Mouse (Mus musculus) embryo, embryonic 11 days (tissue): Measurements from ENCODE around the gene Col9a2.

Experiments
- DNase-seq: peaks from one replicate; pipeline ENCODE4 v3.0.0-alpha.2; 2015

The Col9a2 gene

DNA sequence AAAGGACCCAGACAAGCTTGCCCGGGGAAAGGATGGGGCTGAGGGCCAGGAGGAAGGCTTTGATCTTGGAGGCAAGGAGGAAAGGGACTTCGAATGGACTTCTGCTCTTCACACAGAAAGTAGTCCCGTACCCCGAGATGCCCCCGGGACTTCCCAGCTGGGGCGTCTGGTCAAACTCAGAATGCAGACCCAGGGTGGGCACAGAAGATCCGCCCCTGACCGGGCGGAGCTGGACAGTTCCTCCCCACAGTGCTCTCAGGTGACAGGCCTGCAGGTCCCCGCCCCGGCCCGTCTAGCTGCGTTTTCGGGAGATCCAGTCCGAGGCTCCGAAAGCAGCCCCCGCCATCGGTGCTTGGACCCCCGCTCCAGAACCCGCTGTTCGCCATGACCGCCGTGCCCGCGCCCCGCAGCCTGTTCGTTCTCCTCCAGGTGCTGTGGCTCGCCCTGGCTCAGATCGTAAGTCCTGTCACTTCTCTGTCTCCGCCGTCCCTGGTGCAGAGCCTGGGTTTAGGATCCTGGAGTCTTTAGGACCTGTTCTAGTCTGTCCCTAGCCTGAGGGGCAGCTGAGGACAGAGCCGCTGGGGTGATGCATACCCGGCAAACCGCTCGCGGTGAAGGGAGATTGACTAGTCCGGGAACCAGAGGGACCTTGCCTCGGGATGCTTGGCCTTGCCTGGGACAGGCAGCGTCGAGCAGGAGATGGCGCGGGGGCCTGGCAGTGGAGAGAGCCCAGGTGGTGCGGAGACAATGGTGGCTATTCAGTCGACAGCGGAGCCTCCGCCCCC lies at the start of gene Col9a2:
Col9a2 (plus strand) TSS at position 55 of the 785 bp plus-strand sequence.
- DNase-seq: peak; percentile 57

DNA sequence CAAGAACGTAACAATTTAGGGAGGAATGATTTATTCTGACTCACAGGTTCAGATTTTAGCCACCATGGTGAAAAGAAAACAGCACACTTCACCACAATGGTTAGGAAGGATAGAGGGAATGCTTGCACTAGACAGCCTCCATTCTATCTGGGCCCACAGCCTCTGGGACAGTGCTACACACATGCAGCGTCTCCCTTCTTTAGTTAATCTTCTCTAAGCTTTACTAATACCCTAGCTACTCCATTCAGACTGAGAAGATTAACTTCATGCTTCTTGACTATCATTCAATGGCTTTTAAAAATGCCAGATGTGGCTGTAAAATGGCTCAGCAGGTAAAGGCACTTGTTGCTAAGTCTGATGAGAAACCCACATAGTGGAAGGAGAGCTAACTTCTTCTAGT lies 46.9 kb upstream of the Col9a2 start:
- DNase-seq: no peak

DNA sequence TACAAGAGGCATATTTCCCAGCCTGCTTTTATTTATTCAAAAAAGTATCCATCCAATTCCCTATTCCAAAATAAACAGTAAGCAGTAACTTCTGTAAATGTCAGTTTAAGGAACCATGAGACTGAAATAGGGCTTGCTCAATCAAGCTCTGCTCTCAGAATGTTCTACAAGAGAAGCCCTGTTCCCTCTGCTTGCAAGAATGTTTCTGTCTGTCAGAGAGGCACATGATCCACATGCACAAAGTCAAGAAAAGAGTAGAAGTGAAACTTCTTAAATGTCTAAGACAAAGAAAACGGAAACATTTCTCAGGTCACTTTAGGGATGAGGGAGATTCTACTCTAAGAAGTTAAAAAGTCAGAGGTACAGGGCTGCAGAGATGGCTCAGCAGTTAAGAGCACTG lies 46.2 kb upstream of the Col9a2 start:
- DNase-seq: no peak

DNA sequence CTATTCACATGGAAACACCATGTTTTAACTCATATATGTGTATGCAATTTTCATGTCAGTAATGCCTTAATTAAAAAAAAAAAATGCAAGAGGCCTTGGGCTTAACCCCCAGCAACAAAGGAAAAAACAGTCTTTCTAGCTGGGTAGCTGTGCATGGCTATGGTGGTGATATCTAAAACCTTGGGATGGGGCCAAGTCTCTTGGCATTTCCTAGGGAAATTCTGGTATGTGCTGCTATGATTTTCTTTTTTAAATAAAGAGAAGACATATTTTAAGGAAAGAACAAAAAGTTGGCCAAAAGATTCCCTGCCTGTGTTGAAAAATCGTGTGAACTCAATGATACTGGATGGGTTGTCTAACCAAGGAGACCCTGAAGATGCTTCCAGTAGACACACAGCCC lies 43.3 kb upstream of the Col9a2 start:
- DNase-seq: no peak

DNA sequence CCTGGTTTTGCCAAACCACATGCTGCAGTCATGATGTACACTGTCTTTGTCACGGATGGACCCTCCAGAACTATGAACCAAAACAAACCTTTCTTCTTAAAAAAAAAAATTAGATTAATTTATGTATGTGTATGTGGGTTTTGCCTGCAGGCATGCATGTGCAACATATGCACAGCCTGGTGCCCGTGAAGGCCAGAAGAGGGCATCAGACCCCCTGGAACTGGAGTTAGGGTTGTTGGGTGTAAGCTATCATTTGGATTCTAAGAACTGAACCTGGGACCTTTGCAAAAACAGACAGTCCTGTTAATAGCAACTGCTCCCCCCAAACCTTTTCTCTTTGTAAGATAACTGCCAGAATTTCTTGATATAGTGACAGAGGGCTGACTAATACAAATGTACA lies 38.1 kb upstream of the Col9a2 start:
- DNase-seq: no peak

DNA sequence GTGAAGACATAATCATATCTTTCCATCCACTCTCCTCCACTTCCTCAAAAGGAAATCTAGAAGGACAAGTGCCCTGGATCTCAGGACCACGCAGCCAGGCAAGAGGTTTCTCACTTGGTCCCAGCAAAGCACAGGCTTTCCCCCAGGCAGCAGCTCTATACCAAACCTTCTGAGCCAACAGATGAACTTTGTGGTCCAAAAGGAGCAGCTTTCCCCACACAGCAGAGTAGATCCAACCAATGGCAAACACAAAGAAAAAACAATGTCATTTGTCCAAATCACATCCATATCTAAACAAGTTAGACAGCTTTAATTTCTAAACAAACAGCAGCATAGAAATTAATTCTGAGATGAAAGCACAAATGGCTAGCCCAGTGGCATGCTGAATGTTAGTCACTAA lies 37.5 kb upstream of the Col9a2 start:
- no peak for DNase-seq

DNA sequence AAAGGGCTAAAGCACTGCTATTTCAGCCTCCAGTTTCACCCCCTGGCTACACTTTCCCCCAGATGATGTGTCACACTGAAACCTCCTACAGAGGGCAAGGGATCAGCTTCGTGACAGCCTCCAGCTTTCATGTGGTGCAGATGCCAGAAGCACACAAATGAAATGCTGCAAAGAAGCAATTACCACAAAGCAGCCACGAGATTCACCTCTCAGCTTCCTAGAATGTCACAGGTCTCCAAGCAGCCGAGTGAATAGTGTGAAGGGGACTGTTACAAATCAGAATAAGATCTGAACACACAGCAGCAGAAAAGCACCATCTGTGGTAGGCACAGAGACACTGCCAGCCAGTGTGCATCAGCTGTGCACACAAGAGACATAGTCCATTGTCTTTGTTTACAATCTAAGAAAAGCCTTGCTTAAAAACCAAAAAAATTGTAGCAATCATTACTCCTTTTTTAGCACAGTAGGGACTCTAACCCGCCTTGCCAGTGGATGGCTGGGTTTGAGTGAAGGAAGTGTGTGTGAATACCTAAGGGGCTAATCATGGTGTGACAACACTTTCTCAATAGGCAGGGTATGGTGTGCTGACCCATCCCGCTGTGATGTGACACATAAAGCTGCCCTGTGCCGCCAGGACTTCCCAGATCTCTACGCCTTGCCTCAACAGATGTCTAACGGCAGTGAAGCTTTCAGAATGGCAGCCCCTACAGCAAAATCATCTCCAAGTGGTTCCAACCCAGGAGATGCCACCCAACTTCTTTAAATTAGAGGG lies 36.6 kb upstream of the Col9a2 start:
- DNase-seq: peak; percentile 49

DNA sequence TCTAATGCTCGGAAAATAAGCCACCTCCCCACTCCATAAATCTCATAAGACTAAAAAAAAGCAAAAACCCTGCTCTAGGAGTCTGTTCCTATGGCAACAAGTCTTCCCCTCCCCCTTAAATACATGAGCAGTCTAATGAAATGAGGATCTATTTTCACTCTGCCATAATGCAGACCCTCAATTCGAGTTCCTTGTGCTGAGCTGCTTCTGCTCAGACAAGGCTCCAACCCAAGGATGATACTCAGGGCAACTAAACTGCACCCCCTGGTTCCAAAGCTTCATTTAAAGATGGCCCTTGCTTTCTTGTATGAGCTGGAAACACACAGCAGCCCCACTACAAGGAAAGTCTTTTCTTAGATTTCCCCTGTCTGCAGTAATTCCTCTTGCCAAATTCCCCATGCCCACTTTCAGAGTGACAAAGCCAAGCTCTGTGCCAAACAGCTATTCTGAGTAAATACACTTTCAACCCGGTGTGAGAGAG lies 35.5 kb upstream of the Col9a2 start:
- DNase-seq: peak; percentile 63

DNA sequence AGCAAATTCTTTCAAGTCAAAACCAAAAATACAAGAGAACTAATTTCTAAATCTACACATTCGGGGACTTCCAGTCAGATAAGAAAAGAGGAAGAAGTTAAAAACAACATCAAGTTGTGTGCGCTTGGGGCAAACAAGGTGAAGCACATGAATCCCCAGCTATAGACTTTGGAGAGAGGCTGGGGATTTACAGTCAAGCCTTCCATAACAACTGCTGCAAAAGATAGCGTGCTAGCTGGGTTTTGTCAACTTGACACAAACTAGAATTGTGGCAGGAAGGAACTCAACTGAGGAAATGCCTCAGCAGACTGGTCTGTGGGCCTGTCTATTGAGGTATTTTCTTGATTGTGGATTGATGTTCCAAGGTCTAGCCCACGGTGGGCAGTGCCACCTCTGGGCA lies 34.5 kb upstream of the Col9a2 start:
- no peak for DNase-seq

DNA sequence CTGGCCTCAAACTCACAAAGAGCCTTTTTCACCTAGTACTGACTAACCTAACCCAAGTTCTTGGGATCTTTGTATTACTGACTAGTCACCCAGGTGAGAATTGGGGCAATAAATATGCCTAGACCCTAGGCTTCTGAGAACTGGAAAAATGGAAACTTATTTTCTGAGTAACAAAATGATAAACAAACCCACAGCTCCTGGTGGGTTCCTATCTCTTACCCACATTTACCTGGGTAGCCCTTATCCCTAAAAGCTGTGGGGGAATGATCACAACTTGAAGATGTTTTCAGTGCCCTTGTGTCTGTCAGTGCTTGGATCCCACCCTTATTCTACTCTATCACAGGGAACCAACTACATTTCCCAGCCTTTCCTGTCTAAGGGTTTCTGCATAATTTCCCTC lies 32.2 kb upstream of the Col9a2 start:
- DNase-seq: no peak

DNA sequence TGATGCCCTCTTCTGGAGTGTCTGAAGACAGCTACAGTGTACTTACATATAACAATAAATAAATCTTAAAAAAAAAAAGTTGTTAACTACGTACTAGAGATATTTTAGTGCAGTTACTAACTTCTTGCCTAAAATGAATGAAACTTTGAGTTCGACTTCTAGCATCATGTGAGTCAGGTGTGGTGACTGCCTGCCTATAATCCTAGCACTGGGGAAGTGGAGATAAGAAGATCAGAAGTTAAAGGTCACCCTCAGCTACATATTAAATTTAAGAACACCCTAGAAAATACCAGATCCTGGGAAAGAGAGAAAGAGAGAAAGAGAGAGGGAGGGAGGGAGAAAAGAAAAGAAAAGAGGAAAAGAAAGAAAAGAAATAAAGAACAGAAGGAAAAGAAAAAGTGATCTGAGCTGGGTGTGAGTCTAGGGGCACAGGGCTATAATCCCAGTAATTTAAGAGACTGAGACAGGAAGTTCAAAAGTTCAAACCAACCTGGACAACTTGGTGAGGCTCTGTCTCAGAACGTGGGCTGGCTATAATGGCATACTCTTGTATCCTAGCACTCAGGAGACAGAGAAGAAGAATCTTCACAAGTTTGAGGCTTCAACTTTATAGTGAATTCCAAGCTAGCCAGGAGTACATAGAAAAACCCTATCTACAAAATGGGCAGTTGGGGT lies 31.0 kb upstream of the Col9a2 start:
- DNase-seq: peak; percentile 7

DNA sequence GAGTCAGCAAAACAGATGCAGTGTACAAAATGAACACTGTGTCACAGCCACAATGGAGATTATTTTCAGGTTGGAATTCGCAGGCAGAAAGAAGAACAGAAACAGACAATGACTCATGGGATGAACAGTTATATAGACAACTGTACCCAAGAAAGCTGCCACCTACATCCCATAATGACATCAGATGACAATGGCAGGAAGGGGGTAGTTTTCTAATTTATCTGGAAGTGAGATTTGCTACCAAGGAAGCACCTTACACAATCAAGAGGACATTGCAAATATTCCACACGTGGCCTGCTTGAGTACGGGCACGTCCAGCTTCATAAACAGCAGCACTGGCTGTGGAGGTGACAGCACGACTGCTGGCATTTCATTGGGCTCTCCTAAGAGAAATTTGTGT lies 30.0 kb upstream of the Col9a2 start:
- no peak for DNase-seq

DNA sequence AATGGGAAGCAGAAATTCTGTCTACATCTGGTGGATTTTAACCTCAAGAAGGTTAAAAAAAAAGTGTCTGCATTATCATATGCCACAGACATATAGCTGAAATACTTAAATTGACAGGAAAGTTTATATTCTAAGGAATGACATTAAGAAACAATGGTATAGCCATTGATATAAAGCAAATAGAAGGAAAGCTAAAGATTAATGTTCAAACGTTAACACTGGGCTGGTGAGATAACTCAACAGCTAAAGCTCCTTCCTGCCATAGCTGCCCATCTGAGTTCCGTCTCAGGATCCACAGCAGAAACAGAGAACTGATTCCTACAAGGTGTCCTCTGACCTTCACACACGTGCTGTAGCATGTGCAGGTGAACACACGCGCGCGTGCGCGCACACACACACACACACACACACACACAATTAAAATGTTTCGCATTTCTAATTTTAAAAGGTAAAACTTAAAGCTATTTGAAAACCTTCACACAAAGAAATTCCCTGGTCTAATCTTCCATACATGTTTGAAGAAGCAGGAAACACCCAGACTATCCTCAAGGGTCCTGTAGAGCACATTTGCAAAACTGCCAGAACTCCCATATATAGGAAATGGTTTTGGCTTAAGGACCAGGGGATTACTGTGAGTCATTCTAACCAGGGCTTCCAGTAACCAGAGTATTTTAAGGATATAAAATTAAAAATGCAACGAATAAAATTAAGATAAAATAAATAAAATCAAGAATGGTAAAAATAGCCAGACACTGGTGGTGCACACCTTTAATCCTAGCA lies 28.2 kb upstream of the Col9a2 start:
- DNase-seq: no peak

DNA sequence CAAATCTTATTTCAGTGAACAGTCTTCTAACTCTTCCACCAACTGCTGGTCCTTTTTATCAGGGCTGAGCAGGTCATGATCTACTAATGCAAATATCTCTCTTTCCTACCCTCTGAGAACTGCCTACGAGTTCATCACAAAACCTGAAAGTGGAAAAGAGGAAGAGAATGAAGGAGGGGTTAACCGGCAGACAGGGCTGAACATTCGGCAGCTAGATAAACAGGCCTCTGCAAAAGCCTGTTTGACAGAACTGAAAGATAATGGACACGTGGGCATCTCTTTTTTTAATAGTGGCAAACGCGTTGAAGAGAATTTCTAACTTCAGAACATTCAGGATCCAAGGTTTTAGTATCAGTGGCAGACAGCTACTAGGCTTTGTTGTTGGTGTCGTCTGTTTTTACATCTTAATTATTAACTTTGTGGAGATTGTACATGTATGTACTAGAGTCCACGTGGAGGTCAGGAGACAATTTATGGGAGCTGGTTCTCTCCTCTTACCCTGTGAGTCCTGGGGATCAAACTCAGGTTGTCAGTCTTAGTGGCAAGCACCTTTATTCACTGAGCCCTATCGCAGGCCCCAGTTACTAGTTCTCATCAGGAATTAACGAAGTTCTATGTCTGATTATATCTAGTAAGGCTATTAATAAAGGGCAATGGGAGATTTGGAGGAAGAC lies 24.5 kb upstream of the Col9a2 start:
- DNase-seq: no peak

DNA sequence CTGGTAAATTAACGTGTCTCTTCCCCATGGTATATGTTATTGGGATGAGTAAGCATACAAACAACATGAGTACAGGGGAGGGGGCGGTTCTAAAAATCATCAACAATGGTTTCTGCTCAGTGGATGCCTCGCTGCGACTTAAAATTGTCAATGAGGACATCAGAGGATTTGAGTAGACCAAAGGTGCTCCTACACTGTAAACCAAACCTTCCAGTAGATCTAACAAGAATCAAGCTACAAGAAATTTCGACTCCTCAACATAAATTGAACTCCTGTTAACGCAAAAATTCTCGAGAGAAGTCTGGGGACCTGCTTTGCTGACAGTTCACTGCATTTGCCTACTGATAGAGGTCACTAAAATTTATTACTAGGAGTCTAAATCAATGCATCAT lies 23.9 kb upstream of the Col9a2 start:
- no peak for DNase-seq

DNA sequence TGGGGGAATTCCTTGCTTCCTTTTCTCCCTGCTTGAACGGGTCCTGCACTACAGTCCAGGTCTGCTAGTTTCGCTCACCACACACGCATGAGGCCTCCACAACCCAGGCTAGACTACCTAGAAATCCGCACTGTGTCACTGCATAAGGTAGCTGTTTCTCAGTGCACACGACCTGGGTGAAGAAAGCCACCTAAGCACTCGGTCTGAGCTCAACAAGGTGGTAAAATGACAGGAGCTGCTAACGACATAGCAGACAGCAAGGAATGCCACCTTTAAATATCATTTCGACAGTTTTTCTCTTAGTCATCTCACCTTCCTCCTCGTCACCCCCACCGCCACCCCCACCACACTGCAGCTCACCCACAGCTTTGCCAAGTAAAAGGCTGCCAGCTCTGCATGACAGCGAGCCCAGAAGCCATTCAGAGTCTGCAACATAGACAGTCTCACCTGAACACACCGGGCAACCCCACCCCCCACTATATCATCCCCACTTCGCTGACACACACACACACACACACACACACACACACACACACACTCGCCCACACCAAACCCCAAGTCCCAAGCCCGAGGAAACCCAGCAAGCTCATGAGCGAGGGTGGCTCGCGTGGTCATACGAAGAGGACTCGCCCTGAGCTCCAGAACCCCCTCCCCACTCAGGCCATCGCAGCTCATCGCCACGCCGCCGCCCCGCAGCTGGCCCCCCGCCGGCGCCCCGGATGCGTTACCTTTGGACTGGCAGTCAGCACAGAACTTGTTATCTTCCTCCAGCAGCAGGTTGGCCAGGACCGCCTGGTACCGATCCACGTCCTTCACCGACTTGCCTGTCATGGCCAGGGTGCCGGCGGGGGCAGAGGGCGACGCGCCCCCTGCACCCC lies 22.9 kb upstream of the Col9a2 start:
- DNase-seq: peak; percentile 30

DNA sequence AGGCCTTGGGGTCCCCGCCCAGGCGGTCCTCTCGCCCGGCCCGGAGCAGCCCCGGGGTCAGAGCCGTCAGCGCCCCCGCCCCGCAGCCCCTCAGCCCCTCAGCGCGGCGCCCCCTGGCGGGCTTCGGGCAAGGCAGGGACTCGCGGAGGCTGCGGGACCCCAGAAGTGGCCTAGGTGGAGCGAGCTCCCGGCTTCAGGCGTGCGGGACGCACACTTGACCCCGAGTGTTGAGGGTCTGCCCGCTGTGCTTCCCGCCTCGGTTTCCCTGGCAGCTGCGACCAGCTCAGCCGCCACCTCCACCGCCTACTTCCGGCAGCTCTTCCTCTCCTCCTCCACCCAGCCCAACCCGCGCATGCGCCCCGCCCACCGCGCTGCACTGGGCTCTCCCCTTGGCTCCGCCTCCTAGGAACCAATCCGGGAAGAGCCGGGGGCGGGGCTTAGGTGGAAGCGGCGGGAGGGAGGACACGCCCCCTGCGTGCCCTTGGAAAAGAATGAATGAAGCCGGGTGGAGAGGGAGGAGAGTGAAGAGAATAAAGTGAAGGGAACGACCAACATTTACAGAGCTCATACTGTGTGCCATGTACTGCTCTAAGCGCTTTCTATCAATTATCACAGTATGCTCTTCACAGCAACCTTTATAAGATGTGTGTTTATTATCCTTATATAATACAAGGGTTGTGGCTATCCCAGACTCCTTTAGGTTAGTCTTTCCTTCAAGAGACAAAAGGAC lies 22.1 kb upstream of the Col9a2 start, which contains the start of gene Smap2:
Smap2 (minus strand) TSS at position 320 of the 730 bp plus-strand sequence.
- DNase-seq: peak; percentile 100

DNA sequence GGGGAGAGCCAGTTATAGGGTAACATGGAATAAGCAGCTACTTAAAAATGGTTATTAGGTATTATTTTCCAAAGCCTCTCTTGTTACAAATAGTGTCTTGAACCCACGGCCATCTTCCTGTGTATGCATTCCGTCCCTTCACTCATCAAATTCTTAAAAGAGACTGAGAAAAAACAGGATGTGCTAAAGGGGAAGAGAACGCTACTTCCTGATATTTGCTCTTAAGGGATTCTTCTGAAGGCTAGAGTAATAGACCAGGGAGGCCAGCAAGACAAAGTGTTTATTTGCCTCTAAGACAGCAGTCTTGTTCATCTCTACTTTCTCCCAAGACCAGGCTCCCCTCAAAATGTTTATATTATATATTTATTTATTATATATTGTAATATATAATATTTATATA lies 20.9 kb upstream of the Col9a2 start:
- DNase-seq: no peak

DNA sequence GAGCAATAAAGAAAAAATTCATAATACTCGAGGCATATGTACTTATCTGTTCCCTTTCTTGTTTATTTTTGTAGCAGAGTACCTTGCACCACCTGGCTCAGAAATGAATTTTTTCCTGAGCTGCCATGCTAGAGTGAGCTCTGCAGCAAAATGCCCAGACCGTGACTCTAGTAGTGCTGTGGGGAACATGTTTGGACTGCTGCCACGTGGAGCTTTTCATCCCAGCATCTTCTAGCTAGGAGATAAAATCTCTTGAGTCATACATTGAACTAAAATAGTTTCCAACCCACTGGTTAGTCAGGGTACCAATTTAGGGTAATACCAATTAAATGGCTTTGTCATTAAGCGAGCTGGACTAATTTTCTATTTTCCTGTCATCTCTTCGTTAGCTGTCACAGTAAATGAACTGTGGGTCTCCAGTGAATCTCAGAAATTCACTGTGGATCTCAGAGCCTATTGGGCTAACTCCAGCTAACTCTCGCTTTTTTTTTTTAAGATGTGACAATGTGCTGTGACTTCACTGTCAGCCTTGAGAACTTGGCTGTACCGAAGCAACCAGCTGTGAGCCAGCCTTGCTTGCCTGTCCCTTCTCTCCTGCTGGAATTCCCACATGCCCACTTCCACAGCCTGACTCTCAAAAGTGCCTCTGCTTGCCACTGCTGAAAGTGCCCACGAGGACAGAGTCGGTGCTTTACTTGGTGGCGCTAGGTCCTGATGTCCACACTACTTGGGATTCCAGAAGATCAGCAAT lies 19.0 kb upstream of the Col9a2 start:
- DNase-seq: no peak

DNA sequence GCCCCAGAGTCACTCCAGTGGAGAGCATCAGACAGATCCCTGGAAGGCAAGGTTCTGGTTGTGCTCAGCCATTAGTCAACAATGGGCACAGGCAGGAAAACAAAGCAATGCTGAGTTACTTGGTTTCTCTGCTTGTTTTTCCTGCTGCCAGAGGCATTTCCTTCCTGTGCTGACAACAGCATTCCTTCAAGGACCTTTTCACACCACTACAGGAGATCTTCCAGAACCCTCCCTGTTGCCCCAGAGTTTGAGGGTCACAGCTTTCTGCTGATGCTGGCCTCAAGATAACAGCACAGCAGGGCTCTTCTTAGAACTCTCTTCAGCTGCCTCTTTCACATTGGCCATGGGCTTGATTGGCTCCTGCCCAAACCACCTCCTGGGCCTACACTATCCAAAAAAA lies 17.3 kb upstream of the Col9a2 start:
- no peak for DNase-seq
